Mouse (Mus musculus): ENCODE results near the gene Ctf2.

The Ctf2 gene

DNA sequence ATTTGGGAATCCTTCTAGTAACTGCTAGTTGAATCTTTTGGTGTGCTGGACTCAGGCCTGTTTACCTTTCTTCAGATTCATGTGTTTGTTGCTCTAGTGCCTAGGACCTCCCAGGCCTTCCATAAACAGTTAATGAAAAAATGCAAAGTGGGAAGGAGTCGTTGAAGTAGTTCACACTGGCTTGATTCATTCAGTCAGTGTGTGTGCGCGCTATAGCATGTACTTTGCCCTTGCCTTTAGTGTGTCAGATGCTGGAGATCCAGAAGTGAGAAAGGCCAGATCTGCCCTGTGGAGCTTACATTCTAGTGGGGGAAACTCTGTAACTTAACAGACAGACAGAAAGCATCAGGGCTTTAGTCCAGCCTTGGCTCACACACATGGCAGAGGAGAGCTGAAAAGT is 28.5 kb upstream of the Ctf2 start:
- DNase-seq (ENCODE audit: low spot score in 2 of 2): no peak

- DNase-seq (ENCODE audit: low spot score in 2 of 2): no peak
Measured at GRCm38 (mm10) chr7:127759716-127760115, 27.8 kb upstream of the Ctf2 start.

DNA sequence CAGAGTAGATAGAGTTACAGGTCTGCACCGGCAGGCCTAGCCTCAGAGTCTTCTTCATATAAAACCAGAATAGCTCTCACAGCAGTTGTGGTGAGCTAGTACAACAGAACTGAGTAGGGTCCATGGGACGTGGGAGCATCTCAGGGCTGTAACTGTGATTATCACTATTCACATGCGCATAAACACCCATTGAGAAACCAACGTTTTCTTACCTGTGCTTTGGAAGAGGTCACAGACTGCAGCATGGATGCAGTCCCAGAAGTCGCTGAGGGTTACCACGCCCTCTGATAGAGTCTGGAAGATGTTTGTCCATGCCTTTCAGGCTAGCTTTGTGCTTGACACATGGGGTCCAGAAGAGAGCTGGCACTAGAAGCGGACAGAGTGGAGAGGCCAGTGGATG is 21.8 kb upstream of the Ctf2 start:
- DNase-seq (ENCODE audit: low spot score in 2 of 2): no peak

GRCm38 (mm10) chr7:127753158-127753557 is 21.2 kb upstream of the Ctf2 start:
- no peak for DNase-seq (ENCODE audit: low spot score in 2 of 2)

DNA sequence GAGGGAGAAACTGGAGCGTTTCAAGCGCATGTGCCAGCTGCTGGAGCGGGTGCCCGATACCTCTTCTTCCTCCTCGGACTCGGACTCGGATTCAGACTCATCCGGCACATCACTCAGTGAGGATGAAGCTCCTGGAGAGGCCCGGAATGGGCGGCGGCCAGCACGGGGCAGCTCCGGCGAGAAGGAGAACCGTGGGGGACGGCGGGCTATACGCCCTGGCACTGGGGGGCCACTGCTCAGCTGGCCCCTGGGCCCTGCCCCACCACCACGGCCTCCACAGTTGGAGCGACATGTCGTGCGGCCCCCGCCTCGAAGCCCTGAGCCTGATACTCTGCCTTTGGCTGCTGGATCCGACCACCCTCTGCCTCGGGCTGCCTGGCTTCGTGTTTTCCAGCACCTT is 20.1 kb upstream of the Ctf2 start:
- no peak for DNase-seq (ENCODE audit: low spot score in 2 of 2)

- DNase-seq (ENCODE audit: low spot score in 2 of 2): no peak
Measured at GRCm38 (mm10) chr7:127751619-127752018, 19.7 kb upstream of the Ctf2 start.

GRCm38 (mm10) chr7:127750131-127751127 is 18.5 kb upstream of the Ctf2 start:
- no peak for DNase-seq (ENCODE audit: low spot score in 2 of 2)

GRCm38 (mm10) chr7:127748235-127748560 is 16.2 kb upstream of the Ctf2 start:
- DNase-seq (ENCODE audit: low spot score in 2 of 2): no peak

DNA sequence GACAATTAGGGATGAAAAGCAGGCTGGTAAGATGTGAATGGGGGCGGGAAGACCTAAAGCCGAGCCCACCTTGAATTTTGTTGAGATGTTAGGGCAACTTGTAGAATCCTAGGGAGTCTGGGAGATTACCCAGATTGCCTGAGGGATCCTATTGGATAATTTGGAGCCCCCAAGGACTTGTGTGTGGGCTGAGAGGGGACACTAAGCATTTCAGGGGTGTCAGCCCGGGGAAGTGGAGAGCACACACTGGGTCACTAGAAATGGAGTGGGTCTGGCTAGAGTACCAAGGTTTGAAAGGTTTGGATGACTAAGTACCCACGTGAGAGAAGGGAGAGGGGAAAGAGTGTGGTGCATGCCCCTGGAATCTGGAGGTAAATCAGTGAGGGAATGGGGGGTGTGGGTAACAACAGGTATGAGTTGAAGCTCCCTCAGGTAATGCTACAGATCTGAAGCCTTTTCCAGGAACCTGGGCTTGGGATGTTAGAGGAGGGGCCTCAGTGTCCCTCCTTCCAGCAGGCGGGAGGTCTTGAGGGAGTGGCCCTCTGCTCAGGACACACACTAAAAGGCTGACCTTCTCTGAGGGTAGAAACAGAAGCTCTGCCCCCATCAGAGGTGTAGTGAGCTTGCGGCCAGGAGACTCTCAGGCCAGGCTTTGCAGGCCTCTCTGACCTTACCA is 15.7 kb upstream of the Ctf2 start:
- DNase-seq (ENCODE audit: low spot score in 2 of 2): no peak

DNA sequence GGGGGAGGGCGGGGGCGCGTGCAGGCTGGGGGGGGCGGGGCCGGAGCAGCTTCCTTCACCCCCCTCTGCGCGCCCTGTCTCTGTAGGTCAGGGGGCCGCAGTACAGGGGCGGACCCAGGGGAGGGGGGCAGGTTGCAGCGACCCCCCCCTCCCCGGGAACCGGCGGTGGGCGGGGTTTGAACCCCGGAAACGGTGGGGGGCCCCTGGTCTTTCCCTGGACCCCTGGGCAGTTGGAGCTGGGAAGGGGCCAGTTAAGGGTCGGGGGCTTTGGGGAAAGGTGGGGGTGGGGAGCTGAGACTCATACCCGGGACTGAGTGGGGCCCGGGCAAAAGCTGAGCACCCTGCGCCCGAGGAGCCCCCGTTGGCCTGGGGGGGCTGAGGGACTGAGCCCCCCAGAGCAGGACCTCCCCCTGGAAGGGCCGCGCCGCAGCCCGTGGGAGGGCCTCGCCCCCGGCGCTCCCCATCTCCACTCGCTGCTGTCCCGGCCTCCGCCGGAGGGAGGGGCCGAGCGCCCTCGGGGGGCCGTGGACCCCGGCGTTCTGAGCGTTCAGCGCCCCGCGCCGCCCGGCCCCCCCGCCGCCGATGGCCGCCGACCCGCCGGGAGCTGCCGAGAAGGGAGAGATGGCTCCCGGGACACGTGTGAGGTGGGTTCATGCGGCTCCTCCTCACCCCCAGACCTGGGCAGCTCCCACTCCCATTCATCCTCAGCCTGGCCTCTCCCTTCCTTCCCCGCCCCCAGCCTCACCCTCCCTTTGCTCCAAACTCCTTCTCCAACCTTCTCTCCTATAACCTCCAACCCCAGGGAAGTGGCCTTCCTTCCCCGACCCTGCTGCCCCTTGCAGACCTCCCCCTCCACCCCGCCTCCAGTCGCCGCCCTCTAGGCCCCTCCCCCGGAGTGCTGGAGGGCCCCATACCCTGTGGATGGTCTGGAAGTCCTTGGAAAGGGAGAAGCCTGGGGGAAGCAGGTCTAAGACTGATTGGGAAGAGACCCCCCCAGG is 14.8 kb upstream of the Ctf2 start:
- DNase-seq (ENCODE audit: low spot score in 2 of 2): peak in 1 of 2 experiments; percentile 47

GRCm38 (mm10) chr7:127745652-127746493 is 13.9 kb upstream of the Ctf2 start:
- peak; percentile 93 to 94 for DNase-seq (ENCODE audit: low spot score in 2 of 2)

- DNase-seq (ENCODE audit: low spot score in 2 of 2): peak; percentile 89 to 91
Measured at GRCm38 (mm10) chr7:127745251-127745651, 13.3 kb upstream of the Ctf2 start.

- peak; percentile 63 to 75 for DNase-seq (ENCODE audit: low spot score in 2 of 2)
Measured at GRCm38 (mm10) chr7:127744366-127745045, 12.5 kb upstream of the Ctf2 start, which contains the start of gene Fbxl19. Gene Fbxl19 (plus strand): TSS chr7:127744543.

GRCm38 (mm10) chr7:127730170-127730569 is 1.8 kb downstream of the Ctf2 start:
- DNase-seq (ENCODE audit: low spot score in 2 of 2): no peak

DNA sequence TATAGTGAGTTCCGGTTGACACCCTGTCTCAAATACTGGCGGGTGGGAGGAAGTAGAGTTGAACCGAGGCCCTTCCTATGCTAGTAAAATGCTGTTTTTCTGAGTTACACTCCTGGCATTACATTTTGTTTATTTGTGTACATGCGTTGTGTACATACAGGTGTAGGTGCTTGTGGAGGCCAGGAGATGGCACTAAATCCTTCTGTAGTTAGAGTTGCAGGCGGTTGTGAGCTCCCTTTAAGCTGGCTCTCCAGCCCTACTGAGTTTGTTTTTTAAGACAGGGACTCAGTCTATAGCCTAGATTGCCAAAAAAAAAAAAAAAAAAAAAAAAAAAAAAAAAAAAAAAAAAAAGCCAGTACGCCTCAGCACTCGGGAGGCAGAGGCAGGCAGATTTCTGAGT is 4.1 kb downstream of the Ctf2 start:
- no peak for DNase-seq (ENCODE audit: low spot score in 2 of 2)

DNA sequence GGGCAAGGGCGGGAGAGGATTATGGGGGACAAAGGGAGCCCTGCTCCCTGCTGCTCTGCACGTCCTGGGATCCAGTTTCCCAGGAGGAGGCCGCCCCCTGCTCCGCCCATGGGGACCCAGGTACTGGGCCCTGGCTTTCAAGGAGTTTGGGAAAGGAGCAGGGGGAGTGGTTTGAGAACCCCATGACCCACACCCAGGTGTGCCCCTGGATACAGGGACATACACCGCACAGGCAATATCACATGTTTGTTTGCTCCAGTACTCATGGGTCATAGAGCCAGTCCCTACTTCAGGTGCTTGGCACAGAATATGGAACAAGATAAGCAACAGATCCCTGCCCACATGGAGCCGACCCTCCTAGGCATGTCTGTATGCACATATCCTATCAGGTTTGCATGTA is 6.0 kb downstream of the Ctf2 start:
- DNase-seq (ENCODE audit: low spot score in 2 of 2): no peak

DNA sequence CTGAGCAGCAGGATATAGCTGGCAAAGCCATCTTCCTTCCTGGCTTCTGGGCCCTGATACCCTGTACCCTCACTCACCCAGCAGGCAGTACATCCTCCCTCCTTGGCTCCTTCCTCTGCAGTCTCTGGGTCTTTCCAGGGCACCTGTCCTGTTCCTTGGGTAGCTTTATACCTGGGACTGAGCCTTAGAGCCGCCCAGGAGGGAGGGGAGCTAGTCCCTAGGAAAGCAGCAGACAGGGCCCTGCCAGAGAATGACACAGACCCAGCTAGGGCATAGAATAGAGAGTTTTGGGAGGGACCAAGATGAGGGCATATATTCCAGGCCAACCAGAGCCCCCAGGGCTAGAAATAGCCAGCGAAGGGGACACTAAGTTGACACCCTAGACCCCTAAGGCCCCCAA is 6.5 kb downstream of the Ctf2 start:
- no peak for DNase-seq (ENCODE audit: low spot score in 2 of 2)

GRCm38 (mm10) chr7:127719258-127719657 is 12.7 kb downstream of the Ctf2 start:
- DNase-seq (ENCODE audit: low spot score in 2 of 2): peak in 1 of 2 experiments; percentile 48

DNA sequence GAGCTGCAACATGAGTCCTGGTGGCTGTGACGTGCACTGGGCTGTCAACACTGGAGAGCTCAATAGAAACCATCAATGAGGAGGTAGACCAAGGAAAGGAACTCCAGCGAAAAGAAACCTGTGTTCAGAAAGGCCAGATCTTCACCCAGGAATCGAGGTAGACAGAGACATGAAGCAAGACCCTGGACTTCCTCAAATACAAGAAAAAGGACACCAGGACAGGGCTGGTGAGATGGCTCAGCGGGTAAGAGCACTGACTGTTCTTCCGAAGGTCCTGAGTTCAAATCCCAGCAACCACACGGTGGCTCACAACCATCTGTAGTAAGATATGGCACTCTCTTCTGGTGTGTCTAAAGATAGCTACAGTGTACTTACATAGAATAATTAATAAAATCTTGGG is 13.6 kb downstream of the Ctf2 start:
- no peak for DNase-seq (ENCODE audit: low spot score in 2 of 2)

DNA sequence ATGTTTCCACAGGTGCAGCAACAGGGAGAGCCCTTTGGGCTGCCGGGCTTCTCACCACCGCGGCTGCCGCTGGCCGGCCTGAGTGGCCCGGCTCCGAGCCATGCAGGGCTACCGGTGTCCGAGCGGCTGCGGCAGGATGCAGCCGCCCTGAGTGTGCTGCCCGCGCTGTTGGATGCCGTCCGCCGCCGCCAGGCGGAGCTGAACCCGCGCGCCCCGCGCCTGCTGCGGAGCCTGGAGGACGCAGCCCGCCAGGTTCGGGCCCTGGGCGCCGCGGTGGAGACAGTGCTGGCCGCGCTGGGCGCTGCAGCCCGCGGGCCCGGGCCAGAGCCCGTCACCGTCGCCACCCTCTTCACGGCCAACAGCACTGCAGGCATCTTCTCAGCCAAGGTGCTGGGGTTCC is 15.0 kb downstream of the Ctf2 start:
- DNase-seq (ENCODE audit: low spot score in 2 of 2): peak; percentile 67 to 68
